Mouse (Mus musculus): ENCODE results near the gene Shisa9. TPM values are rescaled to one million over a fixed set of nuclear protein-coding genes. Genes with fewer than 3 reads are reported as not detected.

The Shisa9 gene
- polyA plus RNA-seq, 1 experiment from 2014 or later = 0.20 TPM

GRCm38 (mm10) chr16:11983106-11983615 is 752 bp upstream of the Shisa9 start:
- DNase-seq (ENCODE audit: low spot score) = peak; percentile 26
- peak overlapping the region; percentile 98 for H3K4me2 ChIP-seq (ENCODE audit: low read depth, severe bottlenecking)
- H3K9ac ChIP-seq (ENCODE audit: low read length) = no peak overlapping the region
- H3K9me3 ChIP-seq (ENCODE audit: control insufficient read depth, low read length) = no peaks in the 10 kb centered on the region
- no peak; the same call in 1 of the 2 replicates for ATAC-seq (ENCODE audit: insufficient number of reproducible peaks, low FRiP score, low TSS enrichment, low read depth)
- H3K4me1 ChIP-seq (ENCODE audit: control insufficient read depth, insufficient read depth, low read length) = no peaks in the 10 kb centered on the region
- WGBS = under 1% methylated on average over 25 of the region's 25 CpGs
- H3K4me3 ChIP-seq (ENCODE audit: low read depth, low read length) = peak overlapping the region; percentile 50
- H3K36me3 ChIP-seq (ENCODE audit: control insufficient read depth, insufficient read depth, low read length) = no peaks in the 10 kb centered on the region
- peaks cover 62% of the 10 kb centered on the region for H3K27me3 ChIP-seq (ENCODE audit: control insufficient read depth, insufficient read depth, low read length)
- no peak overlapping the region for H3K27ac ChIP-seq (replicated peaks; ENCODE audit: low read depth, low read length)

GRCm38 (mm10) chr16:11984271-11984791 is 418 bp downstream of the Shisa9 start:
- peak; percentile 72 for ATAC-seq (ENCODE audit: insufficient number of reproducible peaks, low FRiP score, low TSS enrichment, low read depth)
- Histone ChIP-seq H3K9me3 (ENCODE audit: control insufficient read depth, low read length) (no peaks in the 10 kb centered on the region), H3K4me2 (ENCODE audit: low read depth, severe bottlenecking) (peak overlapping the region; percentile 98), H3K27me3 (ENCODE audit: control insufficient read depth, insufficient read depth, low read length) (peaks cover 62% of the 10 kb centered on the region), H3K9ac (ENCODE audit: low read length) (peak overlapping the region; percentile 55), H3K4me3 (ENCODE audit: low read depth, low read length) (peak overlapping the region; percentile 50), H3K36me3 (ENCODE audit: control insufficient read depth, insufficient read depth, low read length) (no peaks in the 10 kb centered on the region), H3K27ac (replicated peaks; ENCODE audit: low read depth, low read length) (no peak overlapping the region), H3K4me1 (ENCODE audit: control insufficient read depth, insufficient read depth, low read length) (no peaks in the 10 kb centered on the region)
- peak; percentile 58 for DNase-seq (ENCODE audit: low spot score)
- WGBS = under 1% methylated on average over 58 of the region's 76 CpGs

GRCm38 (mm10) chr16:11987056-11987455 is 3.1 kb downstream of the Shisa9 start:
- H3K27me3 ChIP-seq (ENCODE audit: control insufficient read depth, insufficient read depth, low read length) = peaks cover 57% of the 10 kb centered on the region
- H3K4me3 ChIP-seq (ENCODE audit: low read depth, low read length) = no peak overlapping the region
- no peaks in the 10 kb centered on the region for H3K9me3 ChIP-seq (ENCODE audit: control insufficient read depth, low read length)
- 76% methylated on average over 4 of the region's 4 CpGs for WGBS
- H3K4me1 ChIP-seq (ENCODE audit: control insufficient read depth, insufficient read depth, low read length) = no peaks in the 10 kb centered on the region
- no peaks in the 10 kb centered on the region for H3K36me3 ChIP-seq (ENCODE audit: control insufficient read depth, insufficient read depth, low read length)
- H3K9ac ChIP-seq (ENCODE audit: low read length) = no peak overlapping the region
- no peak for ATAC-seq (ENCODE audit: insufficient number of reproducible peaks, low FRiP score, low TSS enrichment, low read depth)
- no peak overlapping the region for H3K4me2 ChIP-seq (ENCODE audit: low read depth, severe bottlenecking)
- DNase-seq (ENCODE audit: low spot score) = no peak
- H3K27ac ChIP-seq (replicated peaks; ENCODE audit: low read depth, low read length) = no peak overlapping the region

- ATAC-seq (ENCODE audit: insufficient number of reproducible peaks, low FRiP score, low TSS enrichment, low read depth) = no peak
- no peak for DNase-seq (ENCODE audit: low spot score)
- no peak overlapping the region for H3K4me2 ChIP-seq (ENCODE audit: low read depth, severe bottlenecking)
- H3K9me3 ChIP-seq (ENCODE audit: control insufficient read depth, low read length) = no peaks in the 10 kb centered on the region
- H3K9ac ChIP-seq (ENCODE audit: low read length) = no peak overlapping the region
- WGBS = 85% methylated on average over 2 of the region's 2 CpGs
- no peaks in the 10 kb centered on the region for H3K36me3 ChIP-seq (ENCODE audit: control insufficient read depth, insufficient read depth, low read length)
- no peaks in the 10 kb centered on the region for H3K27me3 ChIP-seq (ENCODE audit: control insufficient read depth, insufficient read depth, low read length)
- no peak overlapping the region for H3K27ac ChIP-seq (replicated peaks; ENCODE audit: low read depth, low read length)
- no peak overlapping the region for H3K4me3 ChIP-seq (ENCODE audit: low read depth, low read length)
- no peaks in the 10 kb centered on the region for H3K4me1 ChIP-seq (ENCODE audit: control insufficient read depth, insufficient read depth, low read length)
Measured at GRCm38 (mm10) chr16:12005177-12005576, 21.3 kb downstream of the Shisa9 start.

- ATAC-seq (ENCODE audit: insufficient number of reproducible peaks, low FRiP score, low TSS enrichment, low read depth) = no peak
- Histone ChIP-seq H3K4me3 (ENCODE audit: low read depth, low read length) (no peak overlapping the region), H3K9ac (ENCODE audit: low read length) (no peak overlapping the region), H3K4me1 (ENCODE audit: control insufficient read depth, insufficient read depth, low read length) (no peaks in the 10 kb centered on the region), H3K36me3 (ENCODE audit: control insufficient read depth, insufficient read depth, low read length) (no peaks in the 10 kb centered on the region), H3K9me3 (ENCODE audit: control insufficient read depth, low read length) (no peaks in the 10 kb centered on the region), H3K27me3 (ENCODE audit: control insufficient read depth, insufficient read depth, low read length) (no peaks in the 10 kb centered on the region), H3K27ac (replicated peaks; ENCODE audit: low read depth, low read length) (no peak overlapping the region), H3K4me2 (ENCODE audit: low read depth, severe bottlenecking) (no peak overlapping the region)
- 95% methylated on average over 3 of the region's 3 CpGs for WGBS
- DNase-seq (ENCODE audit: low spot score) = no peak
Measured at GRCm38 (mm10) chr16:12010136-12010535, 26.2 kb downstream of the Shisa9 start.

- H3K4me3 ChIP-seq (ENCODE audit: low read depth, low read length) = no peak overlapping the region
Measured at GRCm38 (mm10) chr16:12012747-12013146, 28.8 kb downstream of the Shisa9 start.

GRCm38 (mm10) chr16:12014523-12014922 is 30.6 kb downstream of the Shisa9 start:
- Histone ChIP-seq H3K27ac (replicated peaks; ENCODE audit: low read depth, low read length) (no peak overlapping the region), H3K27me3 (ENCODE audit: control insufficient read depth, insufficient read depth, low read length) (no peaks in the 10 kb centered on the region), H3K4me3 (ENCODE audit: low read depth, low read length) (no peak overlapping the region), H3K4me2 (ENCODE audit: low read depth, severe bottlenecking) (no peak overlapping the region), H3K9me3 (ENCODE audit: control insufficient read depth, low read length) (no peaks in the 10 kb centered on the region), H3K36me3 (ENCODE audit: control insufficient read depth, insufficient read depth, low read length) (no peaks in the 10 kb centered on the region), H3K9ac (ENCODE audit: low read length) (no peak overlapping the region), H3K4me1 (ENCODE audit: control insufficient read depth, insufficient read depth, low read length) (no peaks in the 10 kb centered on the region)
- 83% methylated on average over 4 of the region's 4 CpGs for WGBS
- DNase-seq (ENCODE audit: low spot score) (no peak), ATAC-seq (ENCODE audit: insufficient number of reproducible peaks, low FRiP score, low TSS enrichment, low read depth) (no peak)

More at GRCm38 (mm10) chr16:12012747-12013146, 28.8 kb downstream of the Shisa9 start:
- H3K27ac ChIP-seq (replicated peaks; ENCODE audit: low read depth, low read length) = no peak overlapping the region
- H3K4me1 ChIP-seq (ENCODE audit: control insufficient read depth, insufficient read depth, low read length) = no peaks in the 10 kb centered on the region
- no peaks in the 10 kb centered on the region for H3K9me3 ChIP-seq (ENCODE audit: control insufficient read depth, low read length)
- no peak overlapping the region for H3K4me2 ChIP-seq (ENCODE audit: low read depth, severe bottlenecking)
- H3K36me3 ChIP-seq (ENCODE audit: control insufficient read depth, insufficient read depth, low read length) = no peaks in the 10 kb centered on the region
- DNase-seq (ENCODE audit: low spot score) (no peak), ATAC-seq (ENCODE audit: insufficient number of reproducible peaks, low FRiP score, low TSS enrichment, low read depth) (no peak)
- no peak overlapping the region for H3K9ac ChIP-seq (ENCODE audit: low read length)
- H3K27me3 ChIP-seq (ENCODE audit: control insufficient read depth, insufficient read depth, low read length) = no peaks in the 10 kb centered on the region
- WGBS = 70% methylated on average over 2 of the region's 2 CpGs

GRCm38 (mm10) chr16:12017921-12018618 is 34.2 kb downstream of the Shisa9 start:
- Histone ChIP-seq H3K4me1 (ENCODE audit: control insufficient read depth, insufficient read depth, low read length) (no peaks in the 10 kb centered on the region), H3K9ac (ENCODE audit: low read length) (no peak overlapping the region), H3K27ac (replicated peaks; ENCODE audit: low read depth, low read length) (no peak overlapping the region), H3K27me3 (ENCODE audit: control insufficient read depth, insufficient read depth, low read length) (no peaks in the 10 kb centered on the region), H3K4me2 (ENCODE audit: low read depth, severe bottlenecking) (no peak overlapping the region), H3K36me3 (ENCODE audit: control insufficient read depth, insufficient read depth, low read length) (no peaks in the 10 kb centered on the region), H3K9me3 (ENCODE audit: control insufficient read depth, low read length) (no peaks in the 10 kb centered on the region), H3K4me3 (ENCODE audit: low read depth, low read length) (no peak overlapping the region)
- DNase-seq (ENCODE audit: low spot score) (no peak), ATAC-seq (ENCODE audit: insufficient number of reproducible peaks, low FRiP score, low TSS enrichment, low read depth) (no peak)
- 91% methylated on average over 4 of the region's 4 CpGs for WGBS
